Mouse (Mus musculus) ES-Bruce4 (cell line): ENCODE results near the gene Nrxn3.

Experiments used
- CTCF ChIP-seq: IDR thresholded peaks from one replicate; pipeline ENCODE4 v1.8.1; 2011; ENCODE audit warnings: low read depth, low read length
- EP300 ChIP-seq: IDR thresholded peaks from 2 replicates; pipeline ENCODE4 v1.6.1; 2011; ENCODE audit warnings: low read depth, low read length; ENCODE audit not compliant: insufficient read depth

DNA sequence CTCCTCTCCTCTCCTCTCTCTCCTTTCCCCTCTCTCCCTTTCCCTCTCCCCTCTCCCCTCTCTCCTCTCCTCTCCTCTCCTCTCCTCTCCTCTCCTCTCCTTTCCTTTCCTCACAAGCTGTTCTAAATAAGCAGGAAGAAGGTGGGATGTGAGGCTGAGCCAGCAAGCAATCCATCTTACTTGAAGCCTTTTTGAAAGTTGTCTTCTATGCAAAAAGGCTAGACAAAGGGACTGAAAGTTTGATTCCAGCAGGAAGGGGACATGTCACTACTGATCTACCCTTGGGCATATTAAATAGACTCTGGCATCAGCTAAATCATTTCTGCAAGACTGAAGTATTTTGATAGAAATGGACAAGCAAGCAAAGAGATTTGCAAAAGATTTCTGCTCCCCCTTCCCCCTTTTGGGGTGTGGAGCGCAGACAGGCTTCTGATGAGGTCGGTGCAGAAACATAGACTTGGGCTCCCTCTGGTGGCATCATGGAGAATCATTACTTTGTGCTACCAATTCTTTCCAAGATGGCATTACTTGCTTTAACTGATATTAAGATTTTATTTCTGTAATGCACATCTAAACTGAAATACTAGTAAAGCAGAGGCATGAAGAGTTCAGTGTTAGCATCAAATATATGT lies 728.1 kb downstream of the Nrxn3 start:
- TF ChIP-seq EP300 = no peak
- TF ChIP-seq CTCF = peak; percentile 27
